Mouse (Mus musculus): ENCODE measurements at regions not wholly inside any gene's neighbourhood (a gene's known extent, or its start where the extent isn't known, plus 50 kb on each side); places are given as distances from the start of the nearest gene placed in this dataset.

DNA sequence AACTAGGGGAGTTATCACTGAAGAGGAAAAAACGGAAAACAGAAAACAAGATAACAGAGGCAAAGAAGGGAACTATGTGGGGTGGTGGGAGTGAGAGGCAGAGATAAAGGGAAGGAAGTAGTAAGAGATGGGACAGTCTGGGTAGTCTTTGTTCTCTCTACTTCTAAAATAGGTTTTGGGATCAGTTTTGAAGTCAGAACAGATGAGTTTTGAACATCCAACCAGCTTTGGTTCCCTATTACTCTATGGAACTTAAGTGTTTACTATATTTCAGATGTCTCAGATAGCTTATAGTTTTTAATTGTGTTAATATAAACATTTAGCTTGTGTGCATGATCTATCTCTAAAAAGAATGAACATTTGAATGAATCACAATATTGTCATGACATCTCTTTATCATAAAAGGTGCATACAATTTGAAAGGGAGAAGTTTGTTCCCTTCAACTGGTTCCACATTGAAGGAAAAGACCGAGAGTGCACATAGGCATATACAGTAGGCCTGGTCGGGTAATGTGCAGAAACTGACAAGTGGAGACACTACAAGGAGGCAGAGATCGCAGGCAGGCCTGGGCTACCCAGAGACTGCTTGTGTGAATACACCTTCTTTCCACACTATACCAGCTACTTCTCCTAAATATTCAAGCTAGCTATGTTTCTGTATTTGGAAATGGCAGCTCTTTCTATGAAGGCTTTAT is 335.8 kb downstream of the Pdha2 start:
- H3K27me3 ChIP-seq (ENCODE audit: control insufficient read depth, insufficient read depth, low read length), result no peaks in the 10 kb centered on the region
- DNase-seq (ENCODE audit: low spot score) (no peak), ATAC-seq (ENCODE audit: low FRiP score, low read depth) (no peak)
- H3K9me3 ChIP-seq (ENCODE audit: control insufficient read depth, low read length), result no peaks in the 10 kb centered on the region
- no peaks in the 10 kb centered on the region for H3K36me3 ChIP-seq (ENCODE audit: control insufficient read depth, insufficient read depth, low read length)
- no peak overlapping the region for H3K4me2 ChIP-seq (replicated peaks; ENCODE audit: low read depth, low read length, severe bottlenecking)
- no peaks in the 10 kb centered on the region for H3K4me1 ChIP-seq (ENCODE audit: control insufficient read depth, insufficient read depth, low read length)
- H3K27ac ChIP-seq (replicated peaks; ENCODE audit: low read depth, low read length), result no peak overlapping the region
- H3K9ac ChIP-seq (ENCODE audit: low read depth, low read length, severe bottlenecking), result no peak overlapping the region
- WGBS, result 89% methylated on average over 4 of the region's 4 CpGs
- no peak for TF ChIP-seq POLR2A (IDR thresholded peaks at IDR 0.05; ENCODE audit: borderline replicate concordance, extremely low read depth, insufficient read depth, insufficient read length)
- no peak overlapping the region for H3K4me3 ChIP-seq (replicated peaks; ENCODE audit: low read length)

DNA sequence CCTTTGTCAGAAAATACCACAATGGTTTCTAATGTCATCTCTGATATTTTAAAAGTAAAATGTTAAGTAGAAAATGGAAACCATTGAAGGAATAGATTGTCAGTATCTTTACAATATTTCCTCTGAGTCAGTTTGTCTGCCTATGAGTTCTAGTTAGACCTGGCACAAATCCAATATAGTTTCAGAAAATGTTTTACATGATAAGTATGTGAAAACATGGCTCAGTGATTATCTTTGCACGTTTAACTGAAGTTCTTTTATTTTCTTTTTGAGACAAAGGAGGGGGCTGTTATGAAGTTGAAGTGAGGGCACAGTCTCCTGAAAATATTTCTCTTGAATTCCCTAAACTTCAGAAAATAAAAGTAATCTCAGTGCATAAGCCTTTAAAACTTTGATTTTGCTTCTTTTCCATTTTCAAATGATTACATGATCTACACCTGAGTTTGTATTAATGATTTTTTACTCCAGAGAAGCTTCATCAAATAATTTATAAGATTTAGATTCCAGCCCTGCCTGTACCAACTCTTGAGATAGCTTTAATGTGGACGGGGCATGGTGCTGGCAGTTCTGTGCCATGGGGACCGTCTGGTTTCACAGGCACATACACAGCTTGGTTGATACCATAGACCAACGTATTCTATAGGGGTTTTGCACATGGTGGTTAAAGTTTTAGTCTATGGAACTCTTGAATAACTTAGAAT is 336.5 kb downstream of the Pdha2 start:
- no peak overlapping the region for H3K27ac ChIP-seq (replicated peaks; ENCODE audit: low read depth, low read length)
- no peak for DNase-seq (ENCODE audit: low spot score)

DNA sequence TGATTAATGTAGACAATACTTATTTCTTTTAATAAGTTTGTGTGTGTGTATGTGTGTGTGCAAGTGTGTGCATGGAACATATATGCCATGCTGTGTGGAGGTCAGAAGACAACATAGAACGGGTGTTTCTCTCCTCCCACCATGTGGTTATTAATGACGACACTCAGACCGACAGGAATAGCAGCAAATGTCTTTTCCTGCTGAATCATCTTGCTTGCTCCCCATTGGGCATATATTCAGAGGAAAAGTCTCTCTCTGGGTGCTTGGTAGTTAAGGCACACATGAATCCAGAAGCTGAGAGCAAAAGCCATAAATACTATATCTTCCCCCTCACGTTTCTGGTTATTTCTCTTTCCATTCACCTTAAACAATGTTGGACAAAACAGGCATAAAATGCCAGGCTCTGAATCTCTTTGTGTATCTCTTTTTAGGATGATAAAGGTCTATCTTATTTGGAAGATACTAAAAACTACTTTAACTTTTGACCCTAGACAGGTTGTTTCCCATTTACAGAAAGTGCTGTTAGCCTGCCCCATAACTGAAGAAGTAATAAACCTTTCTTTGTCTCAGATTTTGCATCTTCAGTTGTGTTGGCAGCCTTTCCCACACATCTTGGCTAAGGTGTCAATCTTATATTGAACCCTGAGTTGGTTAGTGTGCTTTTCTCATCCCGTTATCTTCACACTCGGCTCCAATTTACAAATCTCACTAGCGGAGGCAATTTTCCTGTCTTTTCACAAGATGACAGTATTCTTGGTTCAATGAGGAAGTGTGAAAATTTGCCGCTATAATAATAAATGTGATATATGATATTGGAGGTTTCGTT is 337.9 kb downstream of the Pdha2 start:
- Histone ChIP-seq H3K27me3 (ENCODE audit: control insufficient read depth, insufficient read depth, low read length) (no peaks in the 10 kb centered on the region), H3K27ac (replicated peaks; ENCODE audit: low read depth, low read length) (no peak overlapping the region), H3K4me3 (replicated peaks; ENCODE audit: low read length) (no peak overlapping the region), H3K9me3 (ENCODE audit: control insufficient read depth, low read length) (no peaks in the 10 kb centered on the region), H3K36me3 (ENCODE audit: control insufficient read depth, insufficient read depth, low read length) (no peaks in the 10 kb centered on the region), H3K4me2 (replicated peaks; ENCODE audit: low read depth, low read length, severe bottlenecking) (no peak overlapping the region), H3K9ac (ENCODE audit: low read depth, low read length, severe bottlenecking) (no peak overlapping the region), H3K4me1 (ENCODE audit: control insufficient read depth, insufficient read depth, low read length) (no peaks in the 10 kb centered on the region)
- TF ChIP-seq POLR2A (IDR thresholded peaks at IDR 0.05; ENCODE audit: borderline replicate concordance, extremely low read depth, insufficient read depth, insufficient read length), result no peak
- ATAC-seq (ENCODE audit: low FRiP score, low read depth) (no peak), DNase-seq (ENCODE audit: low spot score) (no peak)
- WGBS, result 83% methylated on average over 9 of the region's 9 CpGs

More for the DNA sequence above, 336.5 kb downstream of the Pdha2 start:
- H3K36me3 ChIP-seq (ENCODE audit: control insufficient read depth, insufficient read depth, low read length), result no peaks in the 10 kb centered on the region
- no peak for TF ChIP-seq POLR2A (IDR thresholded peaks at IDR 0.05; ENCODE audit: borderline replicate concordance, extremely low read depth, insufficient read depth, insufficient read length)
- H3K4me1 ChIP-seq (ENCODE audit: control insufficient read depth, insufficient read depth, low read length), result no peaks in the 10 kb centered on the region
- no peak overlapping the region for H3K4me3 ChIP-seq (replicated peaks; ENCODE audit: low read length)
- H3K27me3 ChIP-seq (ENCODE audit: control insufficient read depth, insufficient read depth, low read length), result no peaks in the 10 kb centered on the region
- no peaks in the 10 kb centered on the region for H3K9me3 ChIP-seq (ENCODE audit: control insufficient read depth, low read length)
- 68% methylated on average over 4 of the region's 4 CpGs for WGBS
- no peak for ATAC-seq (ENCODE audit: low FRiP score, low read depth)
- H3K9ac ChIP-seq (ENCODE audit: low read depth, low read length, severe bottlenecking), result no peak overlapping the region
- no peak overlapping the region for H3K4me2 ChIP-seq (replicated peaks; ENCODE audit: low read depth, low read length, severe bottlenecking)

DNA sequence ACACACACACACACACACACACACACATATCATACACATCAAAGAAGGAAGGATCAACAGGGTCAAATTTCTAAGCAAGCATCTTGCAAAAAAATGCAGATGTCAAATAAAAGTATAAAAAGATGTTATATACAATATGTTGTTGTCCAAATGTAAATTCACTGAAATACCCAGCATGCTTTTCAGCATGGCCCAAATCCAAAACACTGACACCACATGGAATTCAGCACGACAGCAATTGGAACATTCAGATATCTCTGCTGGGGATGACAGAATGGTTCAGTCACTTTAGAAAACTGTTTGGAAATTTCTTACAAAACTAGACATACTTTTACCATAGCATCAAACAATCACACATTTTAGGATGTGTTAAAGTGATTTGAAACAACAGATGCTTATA is 339.6 kb downstream of the Pdha2 start:
- WGBS, result 72% methylated on average over 1 of the region's 1 CpGs
- Histone ChIP-seq H3K27me3 (ENCODE audit: control insufficient read depth, insufficient read depth, low read length) (no peaks in the 10 kb centered on the region), H3K27ac (replicated peaks; ENCODE audit: low read depth, low read length) (no peak overlapping the region), H3K9me3 (ENCODE audit: control insufficient read depth, low read length) (no peaks in the 10 kb centered on the region), H3K4me2 (replicated peaks; ENCODE audit: low read depth, low read length, severe bottlenecking) (no peak overlapping the region), H3K36me3 (ENCODE audit: control insufficient read depth, insufficient read depth, low read length) (no peaks in the 10 kb centered on the region), H3K4me1 (ENCODE audit: control insufficient read depth, insufficient read depth, low read length) (no peaks in the 10 kb centered on the region), H3K4me3 (replicated peaks; ENCODE audit: low read length) (no peak overlapping the region), H3K9ac (ENCODE audit: low read depth, low read length, severe bottlenecking) (no peak overlapping the region)
- DNase-seq (ENCODE audit: low spot score), result no peak
- TF ChIP-seq POLR2A (IDR thresholded peaks at IDR 0.05; ENCODE audit: borderline replicate concordance, extremely low read depth, insufficient read depth, insufficient read length), result no peak
- ATAC-seq (ENCODE audit: low FRiP score, low read depth), result no peak

DNA sequence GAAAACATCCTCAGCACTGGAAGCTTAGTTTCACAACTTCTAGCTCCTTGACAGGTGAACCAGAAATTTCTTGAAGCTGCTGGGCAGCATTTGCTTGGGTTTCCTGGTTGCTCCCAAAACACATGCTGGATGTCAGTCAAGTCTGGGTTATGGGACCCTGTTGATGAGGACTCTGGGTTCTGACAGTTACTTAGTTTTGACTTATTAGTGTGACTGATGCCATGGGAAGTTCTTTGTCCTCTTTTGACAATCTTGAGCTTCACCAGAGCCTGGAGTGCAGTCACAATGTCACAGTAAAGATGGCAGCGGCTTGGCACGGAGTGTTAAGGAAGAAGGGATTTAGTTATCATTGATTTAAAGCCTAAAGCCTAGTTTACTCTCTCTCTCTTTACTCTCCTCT is 340.9 kb downstream of the Pdha2 start:
- no peak overlapping the region for H3K9ac ChIP-seq (ENCODE audit: low read depth, low read length, severe bottlenecking)
- no peak for ATAC-seq (ENCODE audit: low FRiP score, low read depth)
- 96% methylated on average over 2 of the region's 2 CpGs for WGBS
- H3K4me2 ChIP-seq (replicated peaks; ENCODE audit: low read depth, low read length, severe bottlenecking), result no peak overlapping the region
- no peaks in the 10 kb centered on the region for H3K36me3 ChIP-seq (ENCODE audit: control insufficient read depth, insufficient read depth, low read length)
- H3K4me3 ChIP-seq (replicated peaks; ENCODE audit: low read length), result no peak overlapping the region
- H3K27ac ChIP-seq (replicated peaks; ENCODE audit: low read depth, low read length), result no peak overlapping the region
- no peaks in the 10 kb centered on the region for H3K4me1 ChIP-seq (ENCODE audit: control insufficient read depth, insufficient read depth, low read length)
- H3K27me3 ChIP-seq (ENCODE audit: control insufficient read depth, insufficient read depth, low read length), result no peaks in the 10 kb centered on the region
- no peak for TF ChIP-seq POLR2A (IDR thresholded peaks at IDR 0.05; ENCODE audit: borderline replicate concordance, extremely low read depth, insufficient read depth, insufficient read length)
- DNase-seq (ENCODE audit: low spot score), result no peak
- H3K9me3 ChIP-seq (ENCODE audit: control insufficient read depth, low read length), result no peaks in the 10 kb centered on the region
